Mouse (Mus musculus): ENCODE data around the gene Srpk1. TPM values are rescaled to one million over a fixed set of nuclear protein-coding genes. Genes with fewer than 3 reads are reported as not detected.
"Not testable (repeated sequence)": the region's sequence is repeated elsewhere in the genome, so short reads cannot be mapped to it uniquely, and the experiment has no call there.

Gene Srpk1
- total RNA-seq, 2 experiments from 2014 or later: 34.9 to 35.2 TPM

DNA sequence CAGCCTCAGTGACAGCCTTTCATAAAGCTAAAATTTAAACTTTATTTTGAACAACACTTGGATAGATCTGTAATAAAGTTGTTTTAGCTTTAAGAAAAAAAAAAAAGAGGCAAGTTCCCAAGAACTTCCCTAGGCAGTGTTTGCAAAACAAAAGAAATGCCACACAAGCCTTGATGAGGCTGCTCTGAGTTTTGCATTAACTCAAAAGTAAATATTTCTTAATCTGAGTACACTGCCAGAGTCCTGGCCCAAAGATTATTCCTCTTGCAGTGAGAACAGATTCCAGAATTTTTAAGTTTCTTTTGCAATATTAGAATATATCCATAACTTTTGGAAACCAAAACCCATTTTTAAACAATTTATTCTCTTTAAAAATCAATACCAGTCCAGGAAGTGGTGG lies 57.3 kb downstream of the Srpk1 start:
- no peak for DNase-seq
- intact Hi-C loops (cut with DNase I): no loop called here

GRCm38 (mm10) chr17:28561613-28562012 lies 60.9 kb downstream of the Srpk1 start:
- DNase-seq: no peak
- intact Hi-C loops (cut with DNase I): no loop called here

- DNase-seq: no peak
- intact Hi-C loops (cut with DNase I): no loop called here
Observed at GRCm38 (mm10) chr17:28560598-28560997, 61.9 kb downstream of the Srpk1 start, which contains the start of gene Clps. TSS of gene Clps (minus strand) at chr17:28560766.

DNA sequence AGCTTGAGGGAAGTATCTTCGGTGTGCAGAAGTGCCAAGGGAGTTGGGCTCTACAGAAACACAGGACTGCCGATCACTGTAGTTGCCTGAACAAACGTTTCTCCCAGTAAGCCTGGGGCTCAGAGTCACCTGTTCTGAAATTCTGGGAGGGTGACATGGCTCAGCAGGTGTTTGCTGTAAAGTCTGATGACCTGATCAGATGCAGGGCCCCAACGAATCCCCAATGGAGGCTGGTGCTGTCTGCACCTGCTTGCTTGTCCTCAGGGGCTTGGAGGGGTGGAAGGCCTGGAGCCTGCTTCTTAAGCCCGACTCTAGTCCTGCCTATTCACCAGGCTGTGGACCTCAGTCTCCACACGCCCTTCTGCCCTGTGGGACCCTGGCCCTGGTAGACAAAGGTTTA lies 64.7 kb downstream of the Srpk1 start:
- intact Hi-C loops (cut with DNase I): no loop called here
- no peak for DNase-seq

- intact Hi-C loops (cut with DNase I): no loop called here
- no peak for DNase-seq
Observed at GRCm38 (mm10) chr17:28556635-28557396, 65.7 kb downstream of the Srpk1 start.

DNA sequence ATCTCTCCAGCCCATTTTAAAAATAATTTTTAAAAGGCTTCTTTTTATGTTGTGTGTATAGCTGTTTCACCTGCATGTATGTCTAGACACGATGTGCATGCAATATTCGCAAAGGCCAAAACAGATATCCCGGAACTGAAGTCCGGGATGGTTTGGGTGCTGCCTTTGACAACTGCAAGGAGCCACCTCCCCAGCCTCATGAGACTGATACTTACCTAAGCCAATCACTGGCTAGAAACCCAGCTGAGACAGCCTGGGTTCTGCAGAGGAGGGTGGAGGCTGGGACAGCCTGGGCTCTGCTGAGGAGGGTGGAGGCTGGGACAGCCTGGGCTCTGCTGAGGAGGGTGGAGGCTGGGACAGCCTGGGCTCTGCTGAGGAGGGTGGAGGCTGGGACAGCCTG lies 68.5 kb downstream of the Srpk1 start:
- DNase-seq: not testable (repeated sequence)
- intact Hi-C loops (cut with DNase I): loop anchor here (5.0 kb wide), 1 partner anchor 93 kb away; no protein-coding TSS in a partner anchor

DNA sequence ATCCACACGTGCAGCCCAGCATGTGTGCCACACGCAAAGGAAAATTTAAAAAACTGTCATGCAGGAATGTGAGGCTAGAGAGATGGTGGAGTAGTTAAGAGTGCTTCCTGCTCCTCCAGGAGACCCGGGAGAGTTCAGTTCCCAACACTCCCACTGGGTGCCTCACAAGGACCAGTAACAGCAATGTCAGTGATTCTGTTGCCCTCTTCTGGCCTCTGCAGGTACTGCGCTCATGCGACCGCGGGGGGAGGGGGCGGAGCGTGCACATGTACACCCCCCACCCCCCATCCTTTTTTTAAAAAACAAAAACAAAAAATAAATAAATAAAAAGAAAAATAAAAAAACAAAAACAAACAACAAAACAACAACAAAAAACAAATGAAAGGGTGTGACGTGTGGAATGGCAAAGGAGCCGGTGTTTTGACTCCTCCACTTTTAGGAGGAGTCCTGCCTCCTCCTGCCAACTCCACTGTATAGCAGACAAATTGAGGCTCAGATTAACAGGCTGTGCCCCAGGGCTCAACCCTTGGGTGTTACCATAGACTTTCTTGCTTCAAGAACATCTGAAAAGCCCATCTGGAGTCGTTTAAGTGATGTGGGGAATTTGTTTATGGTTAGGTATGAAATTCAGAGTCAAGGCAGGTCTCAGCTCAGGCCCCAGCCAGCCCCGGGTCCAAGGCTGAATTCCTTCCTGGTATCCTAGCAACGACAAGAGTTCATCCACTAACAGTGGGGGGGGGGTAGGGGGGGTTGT lies 69.3 kb downstream of the Srpk1 start:
- intact Hi-C loops (cut with DNase I): loop anchor here (5.0 kb wide), 1 partner anchor 94 kb away; no protein-coding TSS in a partner anchor
- peak; percentile 70 to 83 for DNase-seq

DNA sequence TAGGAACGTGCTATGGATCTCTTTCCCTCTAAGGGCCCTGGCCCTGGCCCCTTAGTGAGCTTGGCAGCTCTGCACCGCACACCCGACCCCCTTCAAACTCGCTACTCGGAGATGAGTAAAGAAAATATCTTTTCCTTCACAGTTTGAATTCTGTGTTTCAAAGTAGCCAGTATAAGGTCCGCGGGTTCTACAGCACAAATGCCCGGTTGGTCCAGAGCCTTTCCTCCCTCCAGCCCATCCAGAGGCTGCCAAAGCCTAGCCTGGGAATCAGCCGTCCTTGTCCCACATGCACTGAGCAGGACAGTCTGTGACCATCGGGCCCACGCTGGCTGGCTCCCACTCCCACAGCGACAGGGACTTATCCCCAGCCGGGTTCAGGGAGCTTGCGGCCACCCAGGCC lies 73.4 kb downstream of the Srpk1 start, which contains the start of gene Clpsl2:
Gene Clpsl2, plus strand, starts transcription at position 301 of the 400 bp plus-strand sequence.
- intact Hi-C loops (cut with DNase I): no loop called here
- no peak for DNase-seq

- intact Hi-C loops (cut with DNase I): no loop called here
Observed at GRCm38 (mm10) chr17:28548550-28548949, 74.0 kb downstream of the Srpk1 start.

DNA sequence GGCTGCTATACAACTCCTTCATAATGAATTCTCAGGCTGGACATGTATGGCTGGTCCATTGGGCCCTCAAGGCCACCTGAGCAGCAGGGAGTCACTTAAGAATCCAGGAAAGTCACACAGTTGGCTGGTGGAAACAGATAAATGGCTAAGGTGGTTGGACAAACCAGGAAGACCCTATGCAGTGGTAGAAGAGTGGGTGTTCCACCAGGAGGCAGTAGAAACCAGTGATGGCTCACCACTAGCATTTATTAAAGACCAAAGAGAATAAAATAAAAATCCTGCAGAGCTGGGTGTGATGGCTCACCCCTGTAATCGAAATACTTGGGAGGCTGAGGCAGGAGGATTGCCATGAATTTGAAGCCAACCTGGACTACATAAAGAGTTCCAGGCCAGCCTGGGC lies 75.6 kb downstream of the Srpk1 start:
- no peak for DNase-seq
- intact Hi-C loops (cut with DNase I): no loop called here

More at GRCm38 (mm10) chr17:28548550-28548949, 74.0 kb downstream of the Srpk1 start:
- DNase-seq: no peak

DNA sequence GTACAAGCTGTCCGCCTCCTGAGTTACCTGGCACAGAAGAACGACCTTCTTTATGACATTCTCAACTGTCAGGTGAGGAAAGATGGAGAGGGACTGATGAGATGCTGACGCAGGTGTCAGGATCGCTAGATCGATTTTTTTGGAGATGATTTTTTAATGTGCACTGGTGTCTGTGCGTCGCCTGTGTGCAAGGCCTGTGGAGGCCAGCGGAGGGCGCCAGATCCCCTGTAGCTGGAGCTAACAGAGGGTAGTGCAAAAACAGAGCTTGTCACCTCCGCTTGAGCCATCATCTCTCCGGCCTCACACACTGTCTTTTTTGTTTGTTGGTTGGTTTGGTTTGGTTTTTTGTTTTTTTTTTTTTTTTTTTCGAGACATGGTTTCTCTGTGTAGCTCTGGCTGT lies 84.6 kb downstream of the Srpk1 start:
- intact Hi-C loops (cut with DNase I): no loop called here

More for the DNA sequence above, 84.6 kb downstream of the Srpk1 start:
- no peak for DNase-seq

Small RNA genes lying within 50 kb of the gene (microRNA-seq; reads per million reads assigned to microRNA genes)
- 0 reads per million in 2 experiments for gene Mir6969

Other genes with a start within 250 kb of the Srpk1 start
- gene Fkbp5, start 105.2 kb downstream of the Srpk1 start, total RNA-seq (2021): 10 to 100 TPM; 36.9 to 41.0 TPM
- not detected for gene Armc12, start 91.9 kb downstream of the Srpk1 start, total RNA-seq (2021)
- gene Clpsl2, start 73.3 kb downstream of the Srpk1 start, total RNA-seq (2021): not detected
- not detected for gene Clps, start 61.9 kb downstream of the Srpk1 start, total RNA-seq (2021)
- not detected for gene Lhfpl5, start 47.1 kb downstream of the Srpk1 start, total RNA-seq (2021)
- under 1 TPM; 0.59 to 0.62 TPM for gene Slc26a8, start 67.5 kb upstream of the Srpk1 start, total RNA-seq (2021)
- gene Mapk14, start 68.6 kb upstream of the Srpk1 start, total RNA-seq (2021): 10 to 100 TPM; 51.2 to 51.4 TPM
- 1 to 10 TPM in 1 of 2 experiments, under 1 TPM in 1; 0.98 to 1.4 TPM for gene AC170998.1, start 103.4 kb upstream of the Srpk1 start, total RNA-seq (2021)
- gene Mapk13, start 146.6 kb upstream of the Srpk1 start, total RNA-seq (2021): under 1 TPM; 0.17 to 0.33 TPM
- 10 to 100 TPM; 17.2 to 18.5 TPM for gene Brpf3, start 178.4 kb upstream of the Srpk1 start, total RNA-seq (2021)
- gene Pnpla1, start 235.7 kb upstream of the Srpk1 start, total RNA-seq (2021): not detected